Comparison of ENCODE assay signal across 24 mouse cellular contexts in the genomic region with DNA sequence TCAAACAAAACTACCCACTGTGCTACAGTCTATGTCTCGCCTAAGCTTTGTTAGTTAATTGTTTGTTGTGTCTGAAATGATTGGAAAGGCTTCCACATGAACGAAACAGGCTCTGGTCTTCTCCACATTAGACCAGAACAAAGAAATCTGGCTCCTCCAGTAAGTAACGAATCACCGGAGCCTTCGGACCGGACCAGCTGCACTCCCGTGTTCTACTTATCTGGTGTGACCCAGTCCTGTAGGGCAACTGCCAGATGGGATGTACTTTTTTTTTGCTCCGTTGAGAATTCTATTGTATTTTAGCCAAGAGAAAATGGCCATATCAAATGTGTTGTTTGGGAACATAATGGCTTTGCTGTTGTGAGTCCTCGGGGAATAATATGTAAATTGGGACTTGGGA. TPM values are rescaled to one million over a fixed set of nuclear protein-coding genes. Genes with fewer than 3 reads are reported as not detected.
DNase-seq lines count a peak whose midpoint lies in the region; ATAC-seq lines count a peak whose summit lies in the region.
"Had no signal": no experiment of that assay in that cellular context is flagged by ENCODE, and none has a peak within 500 bp of the region (broad histone marks: within the 10 kb centered on the region; RNA-seq: fewer than 3 reads in every experiment).

No protein-coding gene starts in this region.

- no peaks in the 10 kb centered on the region for H3K4me1 ChIP-seq in heart, embryonic 12.5 days (replicated peaks)
- no peaks in the 10 kb centered on the region for H3K4me1 ChIP-seq in midbrain, embryonic 11.5 days (ENCODE audit: control insufficient read depth, insufficient read depth, low read length)
- H3K4me1 ChIP-seq in midbrain, embryonic 16.5 days (ENCODE audit: control insufficient read depth, insufficient read depth, low read length), result no peaks in the 10 kb centered on the region; the same call in 1 of the 2 replicates
- no peaks in the 10 kb centered on the region for H3K4me1 ChIP-seq in kidney, embryonic 16.5 days (ENCODE audit: insufficient read depth, low read length)
- H3K4me1 ChIP-seq: embryonic facial prominence, embryonic 12.5 days; heart, embryonic 13.5 days; limb, embryonic 12.5 days had no signal

- H3K4me3 ChIP-seq in heart, embryonic 12.5 days, result no peak overlapping the region
- H3K4me3 ChIP-seq in midbrain, embryonic 11.5 days (ENCODE audit: low read depth, low read length), result no peak overlapping the region
- no peak overlapping the region for H3K4me3 ChIP-seq in midbrain, embryonic 16.5 days (ENCODE audit: low read depth, low read length)
- no peak overlapping the region for H3K4me3 ChIP-seq in kidney, embryonic 16.5 days (ENCODE audit: low read length)
- H3K4me3 ChIP-seq: embryonic facial prominence, embryonic 12.5 days; heart, embryonic 13.5 days; limb, embryonic 12.5 days had no signal

- no peaks in the 10 kb centered on the region for H3K9me3 ChIP-seq in heart, embryonic 12.5 days (replicated peaks)
- no peaks in the 10 kb centered on the region for H3K9me3 ChIP-seq in midbrain, embryonic 11.5 days (ENCODE audit: control insufficient read depth, low read length)
- H3K9me3 ChIP-seq in midbrain, embryonic 16.5 days (replicated peaks; ENCODE audit: control insufficient read depth, low read length, poor library complexity, severe bottlenecking), result no peaks in the 10 kb centered on the region
- no peaks in the 10 kb centered on the region for H3K9me3 ChIP-seq in kidney, embryonic 16.5 days (ENCODE audit: low read length)
- H3K9me3 ChIP-seq: embryonic facial prominence, embryonic 12.5 days; heart, embryonic 13.5 days; limb, embryonic 12.5 days had no signal

- no peaks in the 10 kb centered on the region for H3K36me3 ChIP-seq in heart, embryonic 12.5 days
- H3K36me3 ChIP-seq in midbrain, embryonic 11.5 days (ENCODE audit: control insufficient read depth, insufficient read depth, low read length), result no peaks in the 10 kb centered on the region
- no peaks in the 10 kb centered on the region for H3K36me3 ChIP-seq in midbrain, embryonic 16.5 days (ENCODE audit: control insufficient read depth, insufficient read depth, low read length)
- H3K36me3 ChIP-seq in kidney, embryonic 16.5 days (ENCODE audit: insufficient read depth, low read length), result no peaks in the 10 kb centered on the region
- H3K36me3 ChIP-seq: embryonic facial prominence, embryonic 12.5 days; heart, embryonic 13.5 days; limb, embryonic 12.5 days had no signal

- no peak overlapping the region for H3K9ac ChIP-seq in heart, embryonic 12.5 days
- H3K9ac ChIP-seq in midbrain, embryonic 11.5 days (ENCODE audit: low read length), result no peak overlapping the region
- H3K9ac ChIP-seq in midbrain, embryonic 16.5 days (ENCODE audit: low read depth, low read length), result no peak overlapping the region
- H3K9ac ChIP-seq in kidney, embryonic 16.5 days (replicated peaks; ENCODE audit: low read length), result no peak overlapping the region
- H3K9ac ChIP-seq: embryonic facial prominence, embryonic 12.5 days; heart, embryonic 13.5 days; limb, embryonic 12.5 days; liver, postnatal 0 days had no signal

- 77% methylated on average over 9 of the region's 9 CpGs for WGBS in heart, embryonic 12.5 days
- 72% methylated on average over 9 of the region's 9 CpGs for WGBS in midbrain, embryonic 11.5 days
- 42% methylated on average over 9 of the region's 9 CpGs for WGBS in midbrain, embryonic 16.5 days
- WGBS in kidney, embryonic 16.5 days, result 84% methylated on average over 9 of the region's 9 CpGs

- no peak for ATAC-seq in heart, embryonic 12.5 days (ENCODE audit: insufficient number of reproducible peaks, low FRiP score)
- ATAC-seq in midbrain, embryonic 11.5 days (ENCODE audit: low FRiP score), result no peak
- ATAC-seq in midbrain, embryonic 16.5 days, result no peak
- no peak for ATAC-seq in kidney, embryonic 16.5 days (ENCODE audit: low FRiP score, low TSS enrichment)
- ATAC-seq: activated CD4-positive, CD25-positive, alpha-beta regulatory T cell, adult 4 months; intestine, postnatal 0 days; liver, postnatal 0 days; lung, postnatal 0 days had no signal

- no peak overlapping the region for H3K4me2 ChIP-seq in heart, embryonic 12.5 days
- H3K4me2 ChIP-seq in midbrain, embryonic 11.5 days, result no peak overlapping the region
- no peak overlapping the region for H3K4me2 ChIP-seq in midbrain, embryonic 16.5 days (ENCODE audit: low read length)
- H3K4me2 ChIP-seq in kidney, embryonic 16.5 days (replicated peaks; ENCODE audit: low read depth, low read length), result no peak overlapping the region
- H3K4me2 ChIP-seq: embryonic facial prominence, embryonic 12.5 days; heart, embryonic 13.5 days; limb, embryonic 12.5 days; liver, embryonic 11.5 days had no signal

- no peak overlapping the region for H3K27ac ChIP-seq in heart, embryonic 12.5 days (ENCODE audit: poor library complexity, severe bottlenecking)
- H3K27ac ChIP-seq in midbrain, embryonic 11.5 days (ENCODE audit: low read depth, low read length), result no peak overlapping the region
- no peak overlapping the region for H3K27ac ChIP-seq in midbrain, embryonic 16.5 days (ENCODE audit: low read length)
- H3K27ac ChIP-seq in kidney, embryonic 16.5 days (ENCODE audit: low read length), result no peak overlapping the region
- H3K27ac ChIP-seq: embryonic facial prominence, embryonic 12.5 days; heart, embryonic 13.5 days; limb, embryonic 12.5 days; macrophage had no signal

- H3K27me3 ChIP-seq in heart, embryonic 12.5 days (replicated peaks), result no peaks in the 10 kb centered on the region
- no peaks in the 10 kb centered on the region for H3K27me3 ChIP-seq in midbrain, embryonic 11.5 days (ENCODE audit: control insufficient read depth, insufficient read depth, low read length)
- no peaks in the 10 kb centered on the region for H3K27me3 ChIP-seq in midbrain, embryonic 16.5 days (ENCODE audit: control insufficient read depth, insufficient read depth, low read depth, low read length)
- H3K27me3 ChIP-seq in kidney, embryonic 16.5 days (ENCODE audit: insufficient read depth, low read length), result no peaks in the 10 kb centered on the region
- H3K27me3 ChIP-seq: embryonic facial prominence, embryonic 12.5 days; heart, embryonic 13.5 days; limb, embryonic 12.5 days had no signal

- DNase-seq in heart, adult 11 months, result peak; percentile 96
- DNase-seq in midbrain, embryonic 11.5 days (ENCODE audit: low spot score, missing footprints), result peak; percentile 82
- peak; percentile 24 for DNase-seq in testis, postnatal 14 days (ENCODE audit: low spot score)
- no peak for DNase-seq in testis, postnatal 10 days (ENCODE audit: low spot score)
- DNase-seq: adrenal gland, adult 8-10 months; heart, postnatal 36 days; kidney, postnatal 36 days; layer of hippocampus, postnatal 36 days; liver, postnatal 0 days; right cerebral cortex, postnatal 25 days; thymus, postnatal 36 days had no signal

RNA-seq across cellular contexts. Expression of gene Pah, which starts 42.2 kb away (rescaled TPM):
- polyA plus RNA-seq in heart, embryonic 12.5 days (2016; fragmentation: Nextera tagmentation; extraction: Ambion mirVana), result not detected in 2 replicates
- polyA plus RNA-seq in midbrain, embryonic 11.5 days (2014; fragmentation: Nextera tagmentation; extraction: Ambion mirVana), result 0.15 TPM in 1 of 2 replicates, not detected in the other
- 0.16 TPM in 1 of 2 replicates, not detected in the other for polyA plus RNA-seq in midbrain, embryonic 16.5 days (2015; fragmentation: Nextera tagmentation; extraction: Ambion mirVana)
- 7.6 and 8.3 TPM in 2 replicates for polyA plus RNA-seq in kidney, embryonic 16.5 days (2015; fragmentation: Nextera tagmentation; extraction: Ambion mirVana)
- polyA plus RNA-seq: activated CD4-positive, CD25-positive, alpha-beta regulatory T cell, adult 4 months; C2C12; embryonic facial prominence, embryonic 12.5 days; forebrain, embryonic 11.5 days; limb, embryonic 12.5 days; lung, postnatal 0 days; macrophage had no signal
